Mouse (Mus musculus): Measurements from ENCODE around the gene Cdhr3. TPM values are rescaled to one million over a fixed set of nuclear protein-coding genes. Genes with fewer than 3 reads are reported as not detected.
"Not testable (repeated sequence)": the region's sequence is repeated elsewhere in the genome, so short reads cannot be mapped to it uniquely, and the experiment has no call there.

Gene Cdhr3
- polyA plus RNA-seq, 1 experiment, result not detected

GRCm38 (mm10) chr12:33086151-33086550, 6.5 kb downstream of the Cdhr3 start:
- Histone ChIP-seq H3K36me3 (replicated peaks; ENCODE audit: low read length) (no peaks in the 10 kb centered on the region), H3K4me3 (replicated peaks) (no peak overlapping the region), H3K27me3 (replicated peaks) (peaks cover 53% of the 10 kb centered on the region), H3K4me1 (peaks cover 3% of the 10 kb centered on the region; the same call in 1 of the 2 replicates), H3K9me3 (no peaks in the 10 kb centered on the region)
- TF ChIP-seq FLI1 (IDR thresholded peaks at IDR 0.05; ENCODE audit: low read length) (no peak), GATA1 (IDR thresholded peaks at IDR 0.05; ENCODE audit: borderline replicate concordance, low read length) (no peak)

GRCm38 (mm10) chr12:33084683-33085082, 8.0 kb downstream of the Cdhr3 start:
- H3K27me3 ChIP-seq (replicated peaks), result peaks cover 58% of the 10 kb centered on the region
- H3K36me3 ChIP-seq (replicated peaks; ENCODE audit: low read length), result no peaks in the 10 kb centered on the region
- H3K9me3 ChIP-seq, result no peaks in the 10 kb centered on the region
- peaks cover 3% of the 10 kb centered on the region for H3K4me1 ChIP-seq
- no peak overlapping the region for H3K4me3 ChIP-seq (replicated peaks)
- no peak for TF ChIP-seq FLI1 (IDR thresholded peaks at IDR 0.05; ENCODE audit: low read length)
- no peak for TF ChIP-seq GATA1 (IDR thresholded peaks at IDR 0.05; ENCODE audit: borderline replicate concordance, low read length)

DNA sequence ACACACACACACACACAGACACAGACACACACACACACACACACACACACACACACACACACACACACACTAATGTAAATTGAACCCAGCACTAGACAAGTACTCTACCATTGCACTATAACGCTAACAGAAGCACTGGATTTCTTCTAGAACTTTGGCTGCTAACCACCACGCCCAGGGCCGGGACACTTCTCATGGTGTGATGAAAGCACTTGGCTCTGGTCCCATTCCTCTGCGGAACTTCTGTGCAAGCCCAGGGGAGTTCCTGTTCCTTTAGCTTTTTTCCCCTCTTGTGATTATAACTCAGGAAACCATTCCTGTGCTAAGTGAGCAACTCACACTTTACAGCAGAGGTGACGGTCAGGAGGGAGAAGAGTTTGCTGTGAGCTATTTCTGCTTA, 9.3 kb downstream of the Cdhr3 start:
- H3K4me3 ChIP-seq (replicated peaks), result no peak overlapping the region
- TF ChIP-seq FLI1 (IDR thresholded peaks at IDR 0.05; ENCODE audit: low read length) (no peak), GATA1 (IDR thresholded peaks at IDR 0.05; ENCODE audit: borderline replicate concordance, low read length) (no peak)
- H3K27me3 ChIP-seq (replicated peaks), result peaks cover 58% of the 10 kb centered on the region
- H3K9me3 ChIP-seq, result no peaks in the 10 kb centered on the region
- peaks cover 15% of the 10 kb centered on the region for H3K4me1 ChIP-seq
- H3K36me3 ChIP-seq (replicated peaks; ENCODE audit: low read length), result no peaks in the 10 kb centered on the region

DNA sequence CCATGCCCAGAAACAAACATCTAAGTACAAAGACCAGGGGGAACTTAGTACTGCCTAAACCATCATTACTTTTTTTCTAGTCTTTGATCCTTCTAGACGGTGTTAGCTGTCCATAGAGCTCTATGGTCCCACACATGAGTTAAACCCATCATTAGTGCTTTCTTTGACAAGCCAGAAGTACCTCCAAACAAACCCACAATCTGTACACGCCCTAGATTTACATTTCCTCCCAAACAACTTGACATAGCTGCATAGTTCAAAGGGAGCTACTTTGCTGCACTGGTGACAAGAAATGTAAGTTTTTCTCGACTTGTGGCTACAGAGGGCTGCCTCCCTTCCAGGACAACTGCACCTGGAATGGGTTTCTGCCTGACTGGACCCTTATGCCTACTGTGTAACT, 16.4 kb downstream of the Cdhr3 start:
- no peak for TF ChIP-seq FLI1 (IDR thresholded peaks at IDR 0.05; ENCODE audit: low read length)
- no peak for TF ChIP-seq GATA1 (IDR thresholded peaks at IDR 0.05; ENCODE audit: borderline replicate concordance, low read length)

DNA sequence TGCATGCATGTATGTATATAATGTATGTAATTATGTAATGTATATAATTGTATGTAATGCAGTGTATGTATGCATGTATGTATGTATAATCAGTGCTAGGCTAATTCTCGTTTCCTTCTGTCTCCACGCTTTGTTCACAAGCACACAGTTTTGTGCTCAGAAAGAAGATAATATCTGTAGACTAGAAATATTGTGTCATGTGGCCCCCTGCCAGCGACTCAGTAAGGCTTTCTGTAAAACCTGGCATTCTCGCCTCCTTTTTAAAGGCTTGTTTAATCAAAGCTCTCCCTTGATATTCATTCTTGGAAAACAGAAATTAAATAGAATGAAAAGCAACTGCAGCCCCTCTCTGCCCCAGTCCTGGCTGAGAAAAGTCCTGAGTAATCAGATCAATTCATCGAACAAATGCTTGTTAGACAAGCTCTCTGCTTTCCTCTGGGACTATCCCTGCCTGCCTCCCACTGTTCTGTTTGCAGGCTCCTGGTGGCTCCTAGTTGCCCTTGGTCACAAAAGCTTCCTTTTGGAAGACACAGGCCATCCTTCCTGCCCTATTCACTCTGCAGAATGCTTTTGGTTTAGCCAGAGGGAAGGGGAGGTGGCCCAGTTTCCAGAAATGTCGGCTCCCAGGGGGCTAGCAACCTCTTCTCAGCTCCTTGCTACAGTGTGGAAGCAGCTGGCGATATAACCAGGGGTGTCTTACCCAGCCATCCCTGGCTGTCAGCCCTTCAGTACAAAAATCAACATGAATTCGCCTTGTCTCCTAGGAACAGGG, 20.6 kb downstream of the Cdhr3 start:
- H3K36me3 ChIP-seq (replicated peaks; ENCODE audit: low read length), result no peaks in the 10 kb centered on the region
- H3K27me3 ChIP-seq (replicated peaks), result peaks cover 53% of the 10 kb centered on the region
- TF ChIP-seq FLI1 (IDR thresholded peaks at IDR 0.05; ENCODE audit: low read length) (no peak), GATA1 (IDR thresholded peaks at IDR 0.05; ENCODE audit: borderline replicate concordance, low read length) (no peak)
- no peak overlapping the region for H3K4me3 ChIP-seq (replicated peaks)
- H3K4me1 ChIP-seq, result 0 out of 2 replicates have a peak, but pooled peaks cover 4% of the 10 kb centered on the region
- H3K9me3 ChIP-seq, result peaks cover 12% of the 10 kb centered on the region

More for the DNA sequence above, 16.4 kb downstream of the Cdhr3 start:
- Histone ChIP-seq H3K4me3 (replicated peaks) (no peak overlapping the region), H3K9me3 (peaks cover 7% of the 10 kb centered on the region), H3K4me1 (peaks cover 22% of the 10 kb centered on the region), H3K27me3 (replicated peaks) (peaks cover 65% of the 10 kb centered on the region), H3K36me3 (replicated peaks; ENCODE audit: low read length) (no peaks in the 10 kb centered on the region)

DNA sequence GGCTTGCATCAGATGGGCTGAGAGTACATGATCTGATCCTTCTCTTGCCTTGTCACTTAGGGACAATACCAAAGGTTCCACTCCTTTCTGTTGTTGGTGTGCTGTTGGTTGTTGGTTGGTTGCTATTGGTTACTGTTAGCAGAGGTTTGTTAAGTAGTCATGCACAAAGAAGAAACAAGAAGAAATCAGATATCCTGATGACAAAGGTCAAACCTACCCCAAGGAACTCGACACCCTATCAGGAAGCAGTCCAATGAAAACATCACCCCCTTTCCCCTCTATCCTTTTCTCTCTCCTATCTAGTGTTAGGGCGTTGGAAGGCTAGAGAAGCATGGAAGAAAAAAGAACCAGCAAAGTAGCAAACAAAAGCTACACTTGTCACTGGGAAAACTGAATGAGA, 23.7 kb downstream of the Cdhr3 start:
- peaks cover 24% of the 10 kb centered on the region for H3K4me1 ChIP-seq
- H3K27me3 ChIP-seq (replicated peaks), result peaks cover 36% of the 10 kb centered on the region
- no peak overlapping the region for H3K4me3 ChIP-seq (replicated peaks)
- no peaks in the 10 kb centered on the region for H3K36me3 ChIP-seq (replicated peaks; ENCODE audit: low read length)
- peaks cover 11% of the 10 kb centered on the region for H3K9me3 ChIP-seq
- TF ChIP-seq FLI1 (IDR thresholded peaks at IDR 0.05; ENCODE audit: low read length) (no peak), GATA1 (IDR thresholded peaks at IDR 0.05; ENCODE audit: borderline replicate concordance, low read length) (no peak)

DNA sequence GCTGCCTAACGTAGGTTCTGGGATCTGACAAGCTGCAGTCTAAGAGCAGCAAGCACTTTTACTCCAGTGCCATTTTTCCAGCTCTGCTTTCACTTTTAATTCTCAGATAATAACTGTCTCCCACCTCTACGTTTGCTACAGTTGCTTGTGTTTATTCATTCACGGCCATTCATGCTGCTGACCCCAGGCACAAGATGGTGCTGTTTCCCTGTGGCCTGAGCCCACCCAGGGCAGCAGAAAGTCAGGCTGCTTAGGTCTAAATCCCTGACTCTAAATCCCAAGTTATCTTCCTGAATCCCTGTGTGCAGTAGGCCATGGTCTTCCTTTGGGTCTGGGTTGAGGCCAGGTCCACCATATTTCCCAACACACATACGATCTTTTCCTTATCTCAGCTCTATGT, 26.3 kb downstream of the Cdhr3 start:
- peaks cover 24% of the 10 kb centered on the region for H3K9me3 ChIP-seq
- no peak overlapping the region for H3K4me3 ChIP-seq (replicated peaks)
- peaks cover 47% of the 10 kb centered on the region for H3K4me1 ChIP-seq
- TF ChIP-seq GATA1 (IDR thresholded peaks at IDR 0.05; ENCODE audit: borderline replicate concordance, low read length) (no peak), FLI1 (IDR thresholded peaks at IDR 0.05; ENCODE audit: low read length) (no peak)
- peaks cover 3% of the 10 kb centered on the region for H3K36me3 ChIP-seq (replicated peaks; ENCODE audit: low read length)
- H3K27me3 ChIP-seq (replicated peaks), result peaks cover 22% of the 10 kb centered on the region

DNA sequence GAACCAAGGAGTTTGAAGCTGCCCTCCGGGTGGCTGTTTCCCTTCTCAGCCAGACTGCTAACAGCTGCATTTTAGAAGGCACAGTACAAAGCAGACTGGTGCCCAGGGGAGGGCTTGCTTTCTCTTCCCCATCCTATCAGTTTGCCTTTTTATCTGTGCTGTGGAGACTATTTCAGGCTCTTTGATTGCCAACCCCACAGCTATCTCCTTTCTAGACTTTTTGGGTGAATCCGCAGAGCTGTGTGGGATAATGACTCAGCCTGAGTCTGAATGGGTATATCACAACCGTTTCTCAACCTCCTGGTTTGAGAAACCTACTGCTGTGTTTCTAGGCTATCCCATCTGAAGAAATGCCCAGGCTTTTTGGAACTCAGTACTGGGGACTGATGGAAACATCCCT, 27.5 kb downstream of the Cdhr3 start:
- no peak overlapping the region for H3K4me3 ChIP-seq (replicated peaks)
- H3K9me3 ChIP-seq, result peaks cover 15% of the 10 kb centered on the region
- H3K4me1 ChIP-seq, result peaks cover 57% of the 10 kb centered on the region
- TF ChIP-seq GATA1 (IDR thresholded peaks at IDR 0.05; ENCODE audit: borderline replicate concordance, low read length), result no peak
- no peak for TF ChIP-seq FLI1 (IDR thresholded peaks at IDR 0.05; ENCODE audit: low read length)
- H3K36me3 ChIP-seq (replicated peaks; ENCODE audit: low read length), result peaks cover 3% of the 10 kb centered on the region
- H3K27me3 ChIP-seq (replicated peaks), result peaks cover 20% of the 10 kb centered on the region

DNA sequence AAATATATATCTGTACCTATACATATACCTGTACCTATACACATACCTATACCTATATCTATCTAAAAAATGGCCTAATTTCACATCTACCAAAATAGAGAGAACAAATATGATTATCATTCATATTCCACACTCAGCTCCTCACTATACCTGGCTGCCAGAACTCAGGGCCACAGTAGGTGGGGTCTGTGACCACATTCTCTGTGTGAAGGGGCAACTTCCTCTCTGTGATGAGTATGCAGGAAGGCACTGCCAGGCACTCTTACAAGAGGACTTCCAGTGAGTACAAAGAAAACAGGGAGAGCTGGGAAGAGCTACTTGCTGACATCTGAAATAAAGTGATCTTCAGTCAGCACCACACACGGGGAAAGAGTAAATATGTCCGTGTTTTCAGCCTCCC, 28.4 kb downstream of the Cdhr3 start:
- no peak for TF ChIP-seq GATA1 (IDR thresholded peaks at IDR 0.05; ENCODE audit: borderline replicate concordance, low read length)
- no peak for TF ChIP-seq FLI1 (IDR thresholded peaks at IDR 0.05; ENCODE audit: low read length)
- no peak overlapping the region for H3K4me3 ChIP-seq (replicated peaks)
- peaks cover 20% of the 10 kb centered on the region for H3K27me3 ChIP-seq (replicated peaks)
- peaks cover 60% of the 10 kb centered on the region for H3K4me1 ChIP-seq
- peaks cover 3% of the 10 kb centered on the region for H3K36me3 ChIP-seq (replicated peaks; ENCODE audit: low read length)
- H3K9me3 ChIP-seq, result peaks cover 15% of the 10 kb centered on the region

DNA sequence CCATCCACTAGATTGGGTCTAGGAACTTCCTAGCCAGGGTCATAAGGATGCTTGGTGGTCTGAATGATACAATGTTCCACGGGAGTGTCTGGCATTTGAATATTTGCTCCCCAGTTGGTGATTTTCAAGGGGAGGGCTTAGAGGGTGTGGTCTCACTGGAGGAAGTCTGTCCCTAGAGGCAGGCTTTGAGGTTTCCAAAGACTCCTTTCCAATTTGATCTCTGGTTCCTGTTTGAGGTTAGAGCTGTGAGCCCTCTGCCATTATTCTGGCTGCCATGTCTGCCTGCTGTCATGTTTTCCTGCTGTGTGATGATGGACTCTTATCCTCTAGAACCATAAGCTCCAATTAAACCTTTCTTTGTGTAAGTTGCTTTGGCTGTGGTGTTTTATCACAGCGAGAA, 29.4 kb downstream of the Cdhr3 start:
- H3K27me3 ChIP-seq (replicated peaks), result peaks cover 16% of the 10 kb centered on the region
- peaks cover 3% of the 10 kb centered on the region for H3K36me3 ChIP-seq (replicated peaks; ENCODE audit: low read length)
- peaks cover 70% of the 10 kb centered on the region for H3K4me1 ChIP-seq
- TF ChIP-seq GATA1 (IDR thresholded peaks at IDR 0.05; ENCODE audit: borderline replicate concordance, low read length) (no peak), FLI1 (IDR thresholded peaks at IDR 0.05; ENCODE audit: low read length) (no peak)
- no peak overlapping the region for H3K4me3 ChIP-seq (replicated peaks)
- peaks cover 15% of the 10 kb centered on the region for H3K9me3 ChIP-seq

DNA sequence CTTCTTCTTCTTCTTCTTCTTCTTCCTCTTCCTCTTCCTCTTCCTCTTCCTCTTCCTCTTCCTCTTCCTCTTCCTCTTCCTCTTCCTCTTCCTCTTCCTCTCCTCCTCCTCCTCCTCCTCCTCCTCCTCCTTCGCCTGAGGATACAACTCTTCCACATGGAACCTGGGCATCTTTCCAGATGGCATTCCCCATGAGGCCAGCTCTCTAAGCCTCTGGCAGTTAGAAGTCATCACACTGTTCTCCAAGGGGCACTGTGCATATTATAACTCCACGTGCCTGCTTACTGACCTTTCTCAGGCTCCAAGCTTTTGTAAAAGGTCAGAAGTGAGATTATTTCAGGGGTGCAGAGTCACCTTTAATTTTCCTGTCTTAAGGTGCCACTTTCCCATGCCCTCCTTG, 30.3 kb downstream of the Cdhr3 start:
- not testable (repeated sequence) for H3K36me3 ChIP-seq (replicated peaks; ENCODE audit: low read length); H3K4me3 ChIP-seq (replicated peaks); H3K27me3 ChIP-seq (replicated peaks)
- H3K4me1 ChIP-seq, result peaks cover 79% of the 10 kb centered on the region
- peaks cover 15% of the 10 kb centered on the region for H3K9me3 ChIP-seq

All from megakaryocyte, embryonic 14.5 days (primary cell).